Mouse (Mus musculus) frontal cortex, postnatal 10 days (tissue): ENCODE results near the gene Plekhj1.
"Not testable (repeated sequence)": the region's sequence is repeated elsewhere in the genome, so short reads cannot be mapped to it uniquely, and the experiment has no call there.

Experiments
- DNase-seq, 2 experiments: peaks; one replicate each; pipeline ENCODE4 v3.0.0; 2022; ENCODE audit warnings: low spot score in 2 of 2, mixed read lengths in 1 of 2

The Plekhj1 gene

GRCm38 (mm10) chr10:80826151-80827062, 28.0 kb upstream of the Plekhj1 start, which contains the start of gene Oaz1:
Gene Oaz1 (plus strand): TSS chr10:80826656.
- DNase-seq, result peak; percentile 99 to 100

DNA sequence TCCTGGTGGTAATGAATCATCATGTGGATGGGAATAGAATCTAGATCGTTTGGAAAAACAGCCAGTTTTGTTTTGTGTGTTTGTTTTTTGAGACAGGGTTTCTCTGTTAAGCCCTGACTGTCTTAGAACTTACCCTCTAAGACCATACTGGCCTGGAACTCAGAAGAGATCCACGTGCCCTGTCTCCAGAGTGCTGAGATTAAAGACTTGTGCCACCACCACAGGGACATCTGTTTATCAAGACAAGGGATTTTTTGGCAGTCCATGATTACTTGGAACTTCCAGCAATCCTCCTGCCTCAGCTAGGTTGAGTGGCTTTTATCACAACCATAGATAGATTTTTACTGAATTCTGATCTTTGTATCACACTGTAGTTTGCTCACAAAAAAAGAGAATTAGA, 26.4 kb upstream of the Plekhj1 start:
- DNase-seq, result no peak

DNA sequence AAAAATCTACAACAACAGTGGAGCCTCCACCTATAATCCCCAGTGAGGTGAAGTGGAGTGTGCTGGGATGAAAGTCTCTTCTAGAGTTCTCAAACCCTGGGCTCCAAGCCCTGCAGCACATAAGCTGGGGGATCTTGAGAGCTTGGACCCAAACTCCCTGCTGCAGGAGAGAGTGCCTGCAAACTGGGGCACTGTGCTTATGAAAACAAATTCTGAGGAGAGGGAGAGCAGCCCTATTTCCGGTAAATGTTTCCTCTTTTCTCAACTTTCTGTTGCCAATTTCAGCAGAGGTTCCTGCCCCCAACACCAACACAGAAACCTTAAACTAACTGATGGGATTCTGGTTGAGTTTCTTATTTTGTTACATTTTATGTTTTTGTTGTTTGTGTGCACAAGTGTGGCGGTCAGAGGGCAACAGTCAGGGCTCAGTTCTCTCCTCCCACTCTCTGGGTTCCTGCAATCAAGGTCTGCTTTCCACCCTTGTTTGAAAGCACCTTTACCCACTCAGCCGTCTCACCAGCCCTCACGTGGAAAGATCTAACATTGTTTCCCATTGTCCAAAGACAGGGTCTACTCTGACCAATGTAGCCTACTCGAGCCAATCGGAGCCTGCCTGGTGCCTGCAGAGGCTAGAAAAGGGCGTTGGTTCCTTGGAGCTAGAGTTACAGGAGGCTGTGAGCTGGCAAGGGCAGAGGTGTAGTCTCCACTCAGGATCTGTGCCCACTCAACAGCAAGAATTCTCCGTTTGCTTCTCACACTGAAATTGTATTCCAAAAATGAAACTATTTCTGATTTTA, 25.6 kb upstream of the Plekhj1 start:
- DNase-seq, result no peak

- DNase-seq, result no peak
These were observed 24.9 kb upstream of the Plekhj1 start for GRCm38 (mm10) chr10:80823316-80823715.

GRCm38 (mm10) chr10:80822528-80822927, 24.1 kb upstream of the Plekhj1 start:
- DNase-seq, result no peak

DNA sequence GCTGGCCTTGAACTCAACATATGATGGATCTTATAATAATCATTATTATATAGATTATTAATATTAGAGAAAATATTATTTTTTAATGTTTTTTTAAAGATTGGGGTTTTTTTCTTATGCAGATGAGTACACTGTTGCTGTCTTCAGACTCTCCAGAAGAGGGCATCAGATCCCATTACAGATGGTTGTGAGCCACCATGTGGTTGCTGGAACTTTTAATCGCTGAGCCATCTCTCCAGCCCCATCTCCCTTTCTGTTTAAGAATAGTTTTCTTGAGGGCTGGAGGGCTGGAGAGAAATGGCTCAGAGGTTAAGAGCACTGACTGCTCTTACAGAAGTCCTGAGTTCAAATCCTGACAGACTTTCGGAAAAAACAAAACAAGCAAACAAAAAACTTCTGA, 23.6 kb upstream of the Plekhj1 start:
- no peak for DNase-seq

DNA sequence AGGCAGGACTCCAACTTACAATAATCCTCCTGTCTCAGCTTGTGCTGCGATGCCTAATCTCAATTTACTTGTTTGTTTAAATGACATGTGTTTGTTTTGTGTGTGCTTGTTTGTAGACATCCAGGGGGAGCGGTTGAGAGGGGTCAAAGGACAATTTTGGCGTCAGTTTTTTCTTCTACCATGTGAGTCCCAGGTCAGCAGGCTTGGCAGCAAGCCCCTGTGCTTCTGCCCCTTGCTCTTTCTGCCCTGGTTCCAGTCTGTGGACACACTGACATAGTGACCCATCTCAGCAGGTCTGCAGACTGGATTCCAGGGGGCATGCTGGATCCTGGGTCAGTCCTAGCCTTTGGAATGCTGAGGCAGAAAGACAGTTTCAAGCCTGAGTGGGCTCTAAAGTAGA, 21.0 kb upstream of the Plekhj1 start:
- no peak for DNase-seq

DNA sequence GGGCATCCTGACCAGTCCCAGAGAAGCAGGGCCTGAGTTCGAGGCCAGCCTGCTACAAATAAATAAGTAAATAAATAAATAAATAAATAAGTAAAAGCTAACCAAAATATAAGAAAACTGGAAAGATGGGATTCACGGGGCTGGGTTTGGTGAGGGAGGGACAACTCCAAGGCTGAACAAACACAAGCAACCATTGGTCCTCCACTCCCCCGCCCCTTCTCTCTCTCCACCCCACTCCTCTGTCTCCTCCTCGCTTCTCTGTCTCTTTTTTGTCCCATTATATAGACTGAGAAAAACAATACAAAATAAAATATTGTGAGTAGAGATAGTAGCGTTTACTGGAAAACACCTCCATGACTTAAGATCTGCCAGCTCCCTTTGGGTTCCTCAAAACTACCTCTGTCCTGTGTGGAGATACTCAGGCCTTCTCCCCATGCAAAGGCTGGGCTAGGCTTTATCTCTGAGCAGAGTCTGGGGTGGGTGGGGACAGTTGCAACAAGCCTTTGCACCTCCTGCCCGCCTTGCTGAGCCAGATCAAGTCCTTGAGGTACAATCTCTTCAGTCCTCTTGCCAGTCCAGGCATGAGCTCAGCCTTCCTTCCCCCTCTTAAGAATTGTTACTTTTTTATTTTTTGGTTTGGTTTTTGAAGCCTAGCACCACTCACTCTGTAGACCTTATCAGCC, 20.3 kb upstream of the Plekhj1 start:
- DNase-seq, result no peak

DNA sequence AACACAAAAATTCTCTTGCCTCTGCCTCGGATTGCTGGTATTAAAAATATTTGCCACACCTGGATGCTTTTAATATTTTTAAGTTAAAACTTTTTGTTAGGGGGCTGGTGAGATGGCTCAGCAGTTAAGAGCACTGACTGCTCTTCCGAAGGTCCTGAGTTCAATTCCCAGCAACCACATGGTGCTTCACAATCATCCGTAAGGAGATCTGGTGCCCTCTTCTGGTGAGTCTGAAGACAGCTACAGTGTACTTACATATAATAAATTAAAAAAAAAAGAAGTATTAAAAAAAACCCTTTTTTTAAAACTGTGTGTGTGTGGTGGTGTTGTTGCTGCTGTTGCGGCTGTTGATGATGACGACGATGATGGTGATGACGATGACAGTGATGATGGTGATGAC, 19.5 kb upstream of the Plekhj1 start:
- DNase-seq, result not testable (repeated sequence)

- DNase-seq, result no peak
These were observed 18.7 kb upstream of the Plekhj1 start for GRCm38 (mm10) chr10:80817164-80817563.

DNA sequence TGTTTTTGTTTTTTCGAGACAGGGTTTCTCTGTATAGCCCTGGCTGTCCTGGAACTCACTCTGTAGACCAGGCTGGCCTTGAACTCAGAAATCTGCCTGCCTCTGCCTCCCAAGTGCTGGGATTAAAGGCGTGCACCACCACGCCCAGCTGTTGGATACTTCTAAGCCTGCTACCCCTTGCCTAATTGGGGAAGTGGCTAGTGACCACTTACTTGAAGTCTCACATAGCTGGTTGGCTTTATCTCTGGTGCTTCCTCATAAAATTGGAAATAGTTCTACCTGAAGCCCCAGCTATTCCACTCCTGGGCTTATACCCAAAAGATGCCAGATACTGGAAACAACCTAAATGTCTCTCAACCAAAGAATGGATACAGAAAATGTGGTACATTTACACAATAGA, 17.9 kb upstream of the Plekhj1 start:
- not testable (repeated sequence) for DNase-seq

GRCm38 (mm10) chr10:80814800-80815199, 16.4 kb upstream of the Plekhj1 start:
- no peak for DNase-seq

DNA sequence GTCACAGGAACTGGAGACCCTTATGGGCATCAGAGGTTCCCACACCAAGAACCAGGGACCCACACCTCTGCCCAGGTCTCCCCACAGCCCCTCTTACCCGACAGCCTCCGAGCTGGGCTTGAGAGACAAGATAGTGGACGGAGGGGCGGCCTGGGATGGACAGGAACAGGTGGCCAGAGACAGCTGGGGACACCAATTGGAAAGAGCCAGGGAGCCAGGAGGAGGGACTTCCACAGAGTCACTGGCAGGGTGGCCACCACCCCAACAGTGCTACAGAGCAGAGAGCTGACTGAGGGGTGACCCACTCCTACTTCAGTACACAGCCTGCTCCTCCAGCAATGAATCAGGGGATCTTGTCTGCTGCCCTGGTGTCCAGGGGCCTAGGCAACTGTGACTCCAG, 14.9 kb upstream of the Plekhj1 start, which contains the start of gene Jsrp1:
Gene Jsrp1 (minus strand): TSS at position 133 of the 400 bp plus-strand sequence.
- no peak for DNase-seq

DNA sequence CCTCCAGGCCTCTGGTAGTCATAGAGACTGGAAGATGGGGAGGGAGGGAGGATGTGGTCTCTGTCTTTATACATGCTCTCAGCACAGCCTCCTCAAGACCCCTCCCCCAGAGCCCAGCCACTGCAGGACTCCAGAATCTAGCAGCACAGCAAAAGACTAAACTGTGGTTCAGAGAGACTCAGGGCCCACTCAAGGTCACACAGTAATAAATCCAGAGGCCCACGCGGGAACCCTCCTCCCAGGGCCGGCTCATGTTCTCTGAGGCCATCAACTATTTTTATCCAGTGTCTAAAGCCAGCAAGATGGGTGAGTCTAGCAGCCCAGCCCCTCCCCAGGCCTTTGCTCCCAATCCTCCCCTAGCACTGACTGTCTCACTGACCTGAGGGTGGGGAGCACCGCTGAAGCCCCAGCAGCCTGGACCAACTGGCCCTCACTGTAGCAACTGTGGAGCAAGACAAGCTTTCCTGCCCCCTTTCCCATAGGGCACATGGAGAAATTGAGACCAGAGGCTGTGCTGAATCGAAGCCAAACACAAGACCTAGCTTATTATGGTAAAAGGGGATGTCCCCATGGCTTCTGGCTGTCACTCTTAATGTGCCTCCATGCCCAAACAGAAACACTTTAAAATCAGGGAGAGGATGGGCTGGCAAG, 14.1 kb upstream of the Plekhj1 start:
- no peak for DNase-seq

- peak in 1 of 2 experiments; percentile 8 for DNase-seq
These were observed 11.7 kb upstream of the Plekhj1 start for GRCm38 (mm10) chr10:80810084-80810483.

DNA sequence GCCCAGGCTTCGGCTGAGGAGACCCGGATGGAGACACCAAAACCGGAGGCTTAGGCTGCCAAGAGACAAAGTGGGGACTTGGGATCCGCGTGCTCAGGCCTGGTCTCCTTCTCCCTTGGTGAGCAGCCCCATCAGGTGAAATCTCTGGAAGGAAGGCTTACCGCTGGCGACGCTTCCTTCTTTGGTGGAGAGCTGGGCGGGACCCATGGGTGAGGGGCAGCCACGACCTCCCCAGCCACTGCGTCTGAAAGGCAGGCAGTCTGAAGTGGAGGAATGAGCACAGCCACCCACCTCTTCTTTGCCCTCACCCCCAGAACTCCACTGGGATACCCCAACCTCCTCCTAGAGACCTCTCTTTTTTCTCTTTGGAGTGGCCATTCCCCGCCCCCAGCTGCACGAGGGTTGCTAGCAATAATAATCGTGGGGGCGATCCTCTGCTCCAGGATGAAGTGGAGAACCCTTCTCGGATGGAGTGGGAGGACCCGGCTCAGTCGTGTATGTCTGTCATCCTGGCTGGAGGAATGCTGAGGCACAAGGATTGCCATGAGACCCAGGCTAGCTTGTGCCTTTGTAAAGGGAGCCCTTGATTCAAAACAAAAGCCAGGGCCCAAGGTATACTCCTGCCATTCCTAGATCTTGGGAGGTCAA, 10.7 kb upstream of the Plekhj1 start:
- DNase-seq, result peak in 1 of 2 experiments; percentile 13

DNA sequence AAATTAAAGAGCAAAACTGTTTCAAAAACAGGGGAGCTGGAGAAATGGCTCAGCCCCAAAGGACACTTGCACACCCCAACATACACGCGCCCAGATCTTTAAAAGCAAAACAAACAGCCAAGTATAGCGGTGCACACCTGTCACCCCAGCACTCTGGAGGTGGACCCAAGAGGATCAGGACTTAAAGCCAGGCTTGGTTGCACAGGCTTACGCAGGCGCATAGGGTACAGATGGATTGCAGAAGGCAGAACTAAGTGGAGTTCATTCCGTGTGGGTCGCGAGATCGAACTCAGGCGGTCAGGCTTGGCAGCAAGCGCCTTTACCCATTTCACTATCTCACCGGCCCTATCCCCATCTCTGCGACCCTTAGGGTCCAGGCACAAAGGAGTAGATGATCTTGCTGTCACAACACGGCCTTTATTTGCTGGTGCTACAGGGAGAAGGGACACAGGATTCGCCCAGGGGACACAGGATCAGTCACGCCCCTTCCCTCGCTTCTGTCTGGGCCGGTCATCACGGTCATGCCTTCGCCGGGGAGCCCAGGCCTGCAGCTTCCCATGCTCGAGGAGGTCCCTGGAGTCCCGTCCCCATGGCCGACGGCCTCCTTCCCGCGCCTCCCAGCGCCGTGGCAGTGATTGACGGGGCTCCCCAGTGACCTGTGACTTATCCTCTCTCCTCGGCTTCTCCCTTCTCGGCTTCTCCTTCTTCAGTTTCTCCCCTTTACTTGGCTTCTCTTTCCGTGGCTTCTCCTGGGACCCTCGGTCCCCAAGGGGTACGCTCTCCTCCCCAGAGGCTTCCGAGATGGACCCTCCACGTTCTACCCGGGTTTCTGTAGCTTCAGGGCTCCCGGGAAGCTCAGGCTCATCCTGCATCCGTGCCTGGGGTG, 9.9 kb upstream of the Plekhj1 start:
- peak in 1 of 2 experiments; percentile 10 for DNase-seq

DNA sequence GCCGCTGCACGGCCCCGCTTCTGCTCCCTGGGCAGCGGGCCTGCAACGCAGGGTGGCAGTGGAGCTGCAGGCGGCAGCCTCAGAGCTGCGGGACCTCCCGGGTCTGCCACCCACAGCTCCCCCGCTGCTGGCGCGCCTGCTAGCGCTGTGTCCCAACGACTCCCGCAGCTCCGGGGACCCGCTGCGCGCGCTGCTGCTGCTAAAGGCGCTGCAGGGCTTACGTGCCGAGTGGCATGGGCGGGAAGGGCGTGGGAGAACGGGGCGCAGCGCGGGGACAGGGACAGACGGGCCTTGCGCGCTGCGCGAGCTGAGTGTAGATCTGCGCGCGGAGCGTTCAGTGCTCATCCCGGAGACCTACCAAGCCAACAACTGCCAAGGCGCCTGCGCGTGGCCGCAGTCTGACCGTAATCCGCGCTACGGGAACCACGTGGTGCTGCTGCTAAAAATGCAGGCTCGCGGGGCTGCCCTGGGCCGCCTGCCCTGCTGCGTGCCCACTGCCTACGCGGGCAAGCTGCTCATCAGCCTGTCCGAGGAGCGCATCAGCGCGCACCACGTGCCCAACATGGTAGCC, 8.7 kb upstream of the Plekhj1 start:
- DNase-seq, result peak; percentile 83 to 87

- DNase-seq, result no peak
These were observed 8.1 kb upstream of the Plekhj1 start for GRCm38 (mm10) chr10:80806341-80807056.
